Mouse (Mus musculus): ENCODE results near the gene Vipas39.

DNA sequence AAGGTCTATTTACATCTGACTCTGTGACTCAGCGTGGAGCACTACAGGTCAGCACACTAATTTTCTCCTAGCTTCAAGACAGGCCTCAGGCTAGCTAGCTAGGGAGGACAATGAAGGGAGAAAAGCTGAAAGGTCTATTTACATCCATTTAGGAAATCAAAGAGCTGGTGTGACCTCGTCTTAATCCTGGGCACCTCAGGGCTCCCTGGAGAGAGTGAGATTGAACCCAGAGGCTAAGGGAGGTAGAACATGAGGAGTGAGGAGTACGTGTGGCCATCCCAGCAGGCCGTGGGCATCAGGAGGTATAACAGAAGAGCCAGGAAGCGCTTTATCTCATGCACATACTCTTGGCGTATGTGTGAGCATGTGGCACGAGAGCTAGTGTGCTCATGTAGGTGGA is 17.6 kb upstream of the Vipas39 start:
- no peak for TF ChIP-seq POLR2A (IDR thresholded peaks at IDR 0.05; ENCODE audit: borderline replicate concordance, insufficient read depth, low read length)
- no peak for TF ChIP-seq CTCF (IDR thresholded peaks at IDR 0.05; ENCODE audit: borderline replicate concordance, insufficient read depth, low read depth, low read length)
